In the genomic region with DNA sequence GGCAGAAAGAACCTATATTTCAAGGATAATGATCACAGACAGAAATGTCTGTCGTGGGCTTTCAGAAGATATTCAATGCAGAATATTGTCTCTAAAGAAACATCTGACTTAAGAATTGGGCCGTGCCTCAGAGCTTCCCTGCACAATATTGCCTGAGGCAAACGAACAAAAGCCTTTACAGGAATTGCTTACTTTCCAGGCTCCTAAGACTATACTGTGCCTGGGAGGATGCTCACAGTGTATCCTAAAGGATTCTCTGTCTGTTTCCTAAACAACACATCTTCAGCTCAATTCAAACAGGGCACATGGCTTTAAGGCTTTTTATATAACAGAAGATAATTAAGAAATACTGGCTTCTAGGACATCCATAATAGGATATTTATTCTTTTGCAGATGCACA, we compare ENCODE assay signal across 23 mouse cellular contexts.
DNase-seq lines count a peak whose midpoint lies in the region; ATAC-seq and TF ChIP-seq lines count a peak whose summit lies in the region.
"Had no signal": no experiment of that assay in that cellular context is flagged by ENCODE, and none has a peak within 500 bp of the region (broad histone marks: within the 10 kb centered on the region; RNA-seq: fewer than 3 reads in every experiment).

No protein-coding gene starts in this region.

- H3K9ac ChIP-seq in hindbrain, embryonic 14.5 days = no peak overlapping the region
- H3K9ac ChIP-seq in hindbrain, embryonic 16.5 days (ENCODE audit: low read depth, low read length) = no peak overlapping the region
- no peak overlapping the region for H3K9ac ChIP-seq in midbrain, embryonic 15.5 days
- no peak overlapping the region for H3K9ac ChIP-seq in midbrain, postnatal 0 days (replicated peaks; ENCODE audit: low read length, poor library complexity, severe bottlenecking)
- H3K9ac ChIP-seq: embryonic facial prominence, embryonic 13.5 days; embryonic facial prominence, embryonic 15.5 days; forebrain, embryonic 12.5 days had no signal

- no peaks in the 10 kb centered on the region for H3K36me3 ChIP-seq in hindbrain, embryonic 14.5 days (replicated peaks; ENCODE audit: control insufficient read depth, insufficient read depth)
- H3K36me3 ChIP-seq in hindbrain, embryonic 16.5 days (ENCODE audit: control insufficient read depth, insufficient read depth, low read length) = no peaks in the 10 kb centered on the region
- no peaks in the 10 kb centered on the region for H3K36me3 ChIP-seq in midbrain, embryonic 15.5 days (replicated peaks)
- H3K36me3 ChIP-seq in midbrain, postnatal 0 days (ENCODE audit: insufficient read depth, low read length) = no peaks in the 10 kb centered on the region
- H3K36me3 ChIP-seq: embryonic facial prominence, embryonic 13.5 days; embryonic facial prominence, embryonic 15.5 days; forebrain, embryonic 10.5 days; forebrain, embryonic 12.5 days; G1E had no signal

- H3K27ac ChIP-seq in hindbrain, embryonic 14.5 days = no peak overlapping the region
- no peak overlapping the region for H3K27ac ChIP-seq in hindbrain, embryonic 16.5 days (ENCODE audit: low read depth, low read length)
- no peak overlapping the region for H3K27ac ChIP-seq in midbrain, embryonic 15.5 days
- H3K27ac ChIP-seq in midbrain, postnatal 0 days (ENCODE audit: low read depth, low read length) = no peak overlapping the region
- H3K27ac ChIP-seq: embryonic facial prominence, embryonic 13.5 days; embryonic facial prominence, embryonic 15.5 days; forebrain, embryonic 10.5 days; forebrain, embryonic 12.5 days had no signal

- no peak overlapping the region for H3K4me3 ChIP-seq in hindbrain, embryonic 14.5 days (replicated peaks; ENCODE audit: low read length)
- no peak overlapping the region for H3K4me3 ChIP-seq in hindbrain, embryonic 16.5 days (ENCODE audit: low read length)
- no peak overlapping the region for H3K4me3 ChIP-seq in midbrain, embryonic 15.5 days
- no peak overlapping the region for H3K4me3 ChIP-seq in midbrain, postnatal 0 days (ENCODE audit: low read depth, low read length)
- H3K4me3 ChIP-seq: embryonic facial prominence, embryonic 13.5 days; embryonic facial prominence, embryonic 15.5 days; erythroblast, embryonic 14.5 days; forebrain, embryonic 10.5 days; forebrain, embryonic 12.5 days had no signal

- DNase-seq in hindbrain, embryonic 14.5 days (ENCODE audit: low spot score) = no peak
- DNase-seq in midbrain, postnatal 0 days (ENCODE audit: low spot score) = no peak
- peak; percentile 15 for DNase-seq in brain, embryonic 14.5 days (ENCODE audit: low read depth)
- DNase-seq: adrenal gland, adult 8-10 months; adrenal gland, postnatal 14 days; adrenal gland, postnatal 36 days; B cell, adult 2 months; cerebellum, adult 11 months; embryo, embryonic 11 days had no signal

- ATAC-seq in hindbrain, embryonic 14.5 days (ENCODE audit: low FRiP score) = 0 out of 2 replicates have a peak, but pooled peaks have one; percentile 31
- ATAC-seq in hindbrain, embryonic 16.5 days = no peak
- ATAC-seq in midbrain, embryonic 15.5 days (replicated peaks) = peak; percentile 51; the same call in 1 of the 2 replicates
- ATAC-seq in midbrain, postnatal 0 days (ENCODE audit: low FRiP score) = no peak
- ATAC-seq: activated CD4-positive, CD25-positive, alpha-beta regulatory T cell, adult 4 months; CD4-positive, CD25-positive, alpha-beta regulatory T cell, adult 4 months; forebrain, embryonic 14.5 days; forebrain, embryonic 16.5 days; Patski had no signal

- no peak overlapping the region for H3K4me2 ChIP-seq in hindbrain, embryonic 14.5 days (replicated peaks)
- H3K4me2 ChIP-seq in hindbrain, embryonic 16.5 days (ENCODE audit: low read length) = no peak overlapping the region
- H3K4me2 ChIP-seq in midbrain, embryonic 15.5 days = no peak overlapping the region
- H3K4me2 ChIP-seq in midbrain, postnatal 0 days (ENCODE audit: low read depth, low read length, poor library complexity, severe bottlenecking) = no peak overlapping the region
- H3K4me2 ChIP-seq: embryonic facial prominence, embryonic 13.5 days; embryonic facial prominence, embryonic 15.5 days; forebrain, embryonic 12.5 days had no signal

- no peaks in the 10 kb centered on the region for H3K9me3 ChIP-seq in hindbrain, embryonic 14.5 days (ENCODE audit: control insufficient read depth, low read length)
- no peaks in the 10 kb centered on the region for H3K9me3 ChIP-seq in hindbrain, embryonic 16.5 days (ENCODE audit: control insufficient read depth, low read length)
- no peaks in the 10 kb centered on the region for H3K9me3 ChIP-seq in midbrain, embryonic 15.5 days
- H3K9me3 ChIP-seq in midbrain, postnatal 0 days (ENCODE audit: low read length) = no peaks in the 10 kb centered on the region
- H3K9me3 ChIP-seq: embryonic facial prominence, embryonic 13.5 days; embryonic facial prominence, embryonic 15.5 days; forebrain, embryonic 10.5 days; forebrain, embryonic 12.5 days; G1E had no signal

- no peaks in the 10 kb centered on the region for H3K27me3 ChIP-seq in hindbrain, embryonic 14.5 days (ENCODE audit: control insufficient read depth, insufficient read depth, low read length)
- H3K27me3 ChIP-seq in hindbrain, embryonic 16.5 days (replicated peaks; ENCODE audit: control insufficient read depth, insufficient read depth, low read length) = no peaks in the 10 kb centered on the region
- H3K27me3 ChIP-seq in midbrain, embryonic 15.5 days (replicated peaks) = no peaks in the 10 kb centered on the region
- no peaks in the 10 kb centered on the region for H3K27me3 ChIP-seq in midbrain, postnatal 0 days (ENCODE audit: insufficient read depth, low read length)
- H3K27me3 ChIP-seq: CH12.LX; embryonic facial prominence, embryonic 13.5 days; embryonic facial prominence, embryonic 15.5 days; forebrain, embryonic 12.5 days; Patski had no signal

- TF ChIP-seq CTCF in midbrain, postnatal 0 days (IDR thresholded peaks at IDR 0.05) = no peak
- no peak for TF ChIP-seq CTCF in brain, embryonic 14.5 days (IDR thresholded peaks at IDR 0.05; ENCODE audit: borderline replicate concordance, extremely low read depth, insufficient read depth, insufficient read length)

- H3K4me1 ChIP-seq in hindbrain, embryonic 14.5 days (replicated peaks; ENCODE audit: control insufficient read depth, insufficient read depth, low read length) = no peaks in the 10 kb centered on the region
- no peaks in the 10 kb centered on the region for H3K4me1 ChIP-seq in hindbrain, embryonic 16.5 days (ENCODE audit: control insufficient read depth, insufficient read depth, low read depth, low read length)
- no peaks in the 10 kb centered on the region for H3K4me1 ChIP-seq in midbrain, embryonic 15.5 days
- no peaks in the 10 kb centered on the region for H3K4me1 ChIP-seq in midbrain, postnatal 0 days (ENCODE audit: insufficient read depth, low read length)
- H3K4me1 ChIP-seq: embryonic facial prominence, embryonic 13.5 days; embryonic facial prominence, embryonic 15.5 days; forebrain, embryonic 10.5 days; forebrain, embryonic 12.5 days had no signal

- WGBS in hindbrain, embryonic 14.5 days = 65% methylated on average over 3 of the region's 3 CpGs
- WGBS in hindbrain, embryonic 16.5 days = 54% methylated on average over 3 of the region's 3 CpGs
- 57% methylated on average over 3 of the region's 3 CpGs for WGBS in midbrain, embryonic 15.5 days
- 55% methylated on average over 3 of the region's 3 CpGs for WGBS in midbrain, postnatal 0 days

- TF ChIP-seq POLR2A in brain, embryonic 14.5 days (IDR thresholded peaks at IDR 0.05; ENCODE audit: borderline replicate concordance, extremely low read depth, insufficient read depth, insufficient read length, poor library complexity, severe bottlenecking) = no peak

Comparison
In these comparisons a context has a peak if more than half of its experiments do, and no peak if none do; other contexts are left out.
1. ATAC-seq: peak in hindbrain, embryonic 14.5 days (single experiment) and midbrain, embryonic 15.5 days (single experiment); none in hindbrain, embryonic 16.5 days (single experiment) and midbrain, postnatal 0 days (single experiment).